Mouse (Mus musculus): Measurements from ENCODE around the gene Gm38392. TPM values are rescaled to one million over a fixed set of nuclear protein-coding genes. Genes with fewer than 3 reads are reported as not detected.

Gm38392 gene
- polyA plus RNA-seq, 1 experiment from 2014 or later: 2.9 TPM

DNA sequence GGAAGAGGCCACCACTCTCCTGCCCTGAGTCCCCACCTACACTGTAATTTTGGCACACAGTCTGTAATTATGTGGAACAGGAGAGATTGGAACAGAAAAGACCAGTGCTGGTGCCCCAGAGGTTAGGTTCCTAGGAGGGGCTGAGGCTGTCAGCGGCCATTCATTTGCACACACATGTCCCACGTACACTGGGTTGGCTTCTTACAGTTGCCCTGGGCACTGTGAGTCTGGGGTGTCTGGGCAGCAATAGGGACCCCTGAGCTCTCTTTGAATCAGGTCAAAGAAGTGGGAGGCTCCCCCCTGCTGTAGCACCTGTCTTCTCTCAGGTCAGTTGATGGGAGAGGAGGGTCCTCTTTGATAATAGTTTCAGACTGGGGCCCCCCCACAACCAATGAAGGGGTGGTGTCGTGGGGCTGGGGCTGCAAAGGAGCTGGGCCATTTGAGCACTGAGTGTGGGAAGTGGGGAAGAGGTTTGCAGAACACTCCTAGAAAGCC lies 78.7 kb downstream of the Gm38392 start:
- no peak overlapping the region for H3K9ac ChIP-seq
- H3K27me3 ChIP-seq: peaks cover 99% of the 10 kb centered on the region
- ATAC-seq (replicated peaks; ENCODE audit: low FRiP score): no peak
- H3K4me3 ChIP-seq (replicated peaks): no peak overlapping the region
- 0 out of 2 replicates have a peak, but pooled peaks cover 4% of the 10 kb centered on the region for H3K4me1 ChIP-seq
- H3K4me2 ChIP-seq: no peak overlapping the region
- H3K36me3 ChIP-seq: no peaks in the 10 kb centered on the region
- WGBS: 2% methylated on average over 3 of the region's 3 CpGs
- H3K9me3 ChIP-seq (replicated peaks): no peaks in the 10 kb centered on the region
- H3K27ac ChIP-seq: no peak overlapping the region

DNA sequence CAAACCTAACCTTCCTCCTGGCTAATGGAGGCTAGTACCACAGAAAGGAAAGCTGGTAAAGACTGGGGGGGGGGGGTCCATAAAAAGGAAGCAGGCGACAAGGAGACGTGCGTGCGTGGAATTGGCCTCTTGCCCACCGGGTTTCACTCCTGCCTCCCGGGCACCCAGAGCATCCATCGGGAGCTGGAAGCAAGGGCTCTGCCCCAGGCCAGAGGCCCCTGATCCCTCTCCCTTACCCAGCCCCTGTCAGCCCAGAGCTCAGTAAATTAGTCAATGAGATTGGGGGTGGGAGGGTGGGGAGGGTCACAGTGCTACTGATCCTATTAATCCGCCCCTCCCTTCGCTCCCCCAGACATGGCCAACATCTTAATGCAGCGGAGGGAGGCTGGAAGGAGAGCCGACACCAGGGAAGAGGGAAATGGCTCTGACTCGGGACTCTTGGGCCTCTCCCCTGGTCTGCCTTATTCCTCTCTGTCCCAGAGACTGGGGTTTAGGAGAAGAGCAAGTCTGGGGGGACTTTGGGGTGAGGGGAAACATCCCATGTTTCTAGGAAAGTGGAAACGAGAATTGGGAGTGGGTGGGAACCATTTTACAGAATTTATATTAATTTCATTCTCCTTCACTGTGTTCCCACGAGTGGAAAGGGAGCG lies 79.4 kb downstream of the Gm38392 start:
- H3K27me3 ChIP-seq: peaks cover 100% of the 10 kb centered on the region
- ATAC-seq (replicated peaks; ENCODE audit: low FRiP score): no peak
- no peaks in the 10 kb centered on the region for H3K36me3 ChIP-seq
- H3K4me2 ChIP-seq: no peak overlapping the region
- H3K4me3 ChIP-seq (replicated peaks): no peak overlapping the region
- no peak overlapping the region for H3K9ac ChIP-seq
- H3K27ac ChIP-seq: no peak overlapping the region
- under 1% methylated on average over 15 of the region's 15 CpGs for WGBS
- 0 out of 2 replicates have a peak, but pooled peaks cover 4% of the 10 kb centered on the region for H3K4me1 ChIP-seq
- H3K9me3 ChIP-seq (replicated peaks): no peaks in the 10 kb centered on the region

DNA sequence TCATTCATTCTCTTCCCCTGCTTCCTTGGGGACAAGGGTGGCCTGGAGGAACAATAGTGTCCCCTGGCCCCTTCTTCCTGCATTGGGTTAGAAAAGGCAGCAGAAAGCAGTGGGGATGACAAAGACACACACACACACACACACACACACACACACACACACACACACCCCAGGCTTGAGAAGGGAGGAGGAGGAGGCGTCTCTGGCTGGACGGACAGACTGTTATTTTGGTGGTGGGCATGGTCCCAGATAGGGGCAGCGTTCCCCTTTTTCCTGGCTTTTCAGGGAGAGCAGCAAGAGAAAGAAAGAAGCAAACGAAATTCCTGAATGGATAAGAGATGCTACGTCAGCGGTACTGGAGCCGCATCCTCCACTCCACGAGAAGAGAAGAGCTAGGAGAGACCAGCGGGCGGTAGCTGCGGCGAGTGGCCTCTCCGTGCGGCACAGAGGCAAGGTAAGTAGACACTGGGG lies 80.1 kb downstream of the Gm38392 start:
- Histone ChIP-seq H3K27me3 (peaks cover 100% of the 10 kb centered on the region), H3K9ac (no peak overlapping the region), H3K4me3 (replicated peaks) (no peak overlapping the region), H3K4me1 (0 out of 2 replicates have a peak, but pooled peaks cover 4% of the 10 kb centered on the region), H3K4me2 (no peak overlapping the region), H3K27ac (no peak overlapping the region), H3K36me3 (no peaks in the 10 kb centered on the region), H3K9me3 (replicated peaks) (no peaks in the 10 kb centered on the region)
- 2% methylated on average over 14 of the region's 14 CpGs for WGBS
- ATAC-seq (replicated peaks; ENCODE audit: low FRiP score): no peak

DNA sequence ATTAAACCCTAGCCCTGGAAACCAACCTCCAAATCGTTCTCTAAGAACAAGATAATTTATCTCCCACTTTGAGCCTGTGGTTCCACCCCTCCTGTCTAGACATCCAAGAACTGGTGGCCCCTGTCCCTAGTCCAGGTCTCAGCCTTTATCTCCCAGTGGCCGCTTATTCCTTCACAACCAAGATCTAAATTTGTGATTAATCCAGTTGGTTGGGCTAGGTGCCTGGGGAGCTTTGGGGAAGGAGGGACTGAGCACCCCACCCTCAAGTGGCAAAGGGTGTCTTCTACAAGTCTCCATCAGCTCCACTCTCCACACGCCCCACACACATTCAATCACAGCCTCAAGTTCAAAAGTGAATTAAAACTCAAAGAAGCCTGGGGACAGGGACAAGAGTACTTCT lies 80.5 kb downstream of the Gm38392 start:
- ATAC-seq (replicated peaks; ENCODE audit: low FRiP score): no peak
- peaks cover 100% of the 10 kb centered on the region for H3K27me3 ChIP-seq
- H3K4me2 ChIP-seq: no peak overlapping the region
- H3K9ac ChIP-seq: no peak overlapping the region
- no peaks in the 10 kb centered on the region for H3K9me3 ChIP-seq (replicated peaks)
- H3K4me3 ChIP-seq (replicated peaks): no peak overlapping the region
- 5% methylated on average over 3 of the region's 3 CpGs for WGBS
- no peak overlapping the region for H3K27ac ChIP-seq
- H3K36me3 ChIP-seq: no peaks in the 10 kb centered on the region
- 0 out of 2 replicates have a peak, but pooled peaks cover 4% of the 10 kb centered on the region for H3K4me1 ChIP-seq

DNA sequence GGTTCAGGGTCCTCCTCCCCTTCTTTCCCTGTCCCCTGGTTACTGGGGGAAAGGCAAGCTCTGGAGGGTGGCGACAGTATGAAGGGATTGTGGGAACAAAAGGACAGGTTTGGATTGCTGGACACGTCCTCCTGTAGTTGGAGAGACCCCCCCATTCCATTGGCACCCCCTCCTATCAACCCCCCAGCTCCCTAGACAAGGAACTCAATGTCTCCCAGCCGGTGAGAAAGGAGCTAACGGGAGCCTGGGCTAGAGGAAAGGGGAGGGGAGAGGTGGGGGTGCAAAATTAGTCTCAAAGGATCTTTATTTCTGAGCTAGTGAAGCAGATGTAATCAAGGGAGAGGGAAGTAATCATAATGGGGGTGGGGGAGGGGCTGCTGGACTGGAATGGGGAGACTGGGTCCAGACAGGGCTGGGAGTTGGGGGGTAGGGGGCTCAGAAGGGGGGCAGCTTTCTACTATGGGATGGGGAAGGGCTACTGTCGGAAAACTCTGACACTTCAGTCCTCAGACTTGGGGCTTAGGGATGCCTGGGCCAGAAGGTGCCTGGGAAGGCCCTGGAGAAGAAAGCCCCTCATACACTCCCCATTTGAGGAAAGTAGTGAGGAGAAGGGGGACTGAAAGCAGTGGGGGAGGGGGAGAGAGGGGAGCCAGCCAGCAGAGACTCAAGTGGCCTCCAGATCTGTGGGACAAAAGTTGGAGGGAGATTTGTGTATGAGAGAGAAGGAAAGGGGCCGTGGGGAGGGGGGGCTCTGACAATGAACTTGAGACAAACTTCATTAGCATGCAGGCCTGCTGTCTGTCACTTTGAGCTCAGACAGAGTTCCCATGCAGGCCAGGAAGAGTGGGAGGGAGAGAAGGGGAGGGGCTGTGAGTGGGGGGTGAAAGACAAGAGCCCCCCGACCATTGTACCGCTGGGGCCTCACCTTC lies 81.2 kb downstream of the Gm38392 start:
- 3% methylated on average over 8 of the region's 8 CpGs for WGBS
- Histone ChIP-seq H3K4me1 (peaks cover 8% of the 10 kb centered on the region), H3K4me3 (replicated peaks) (no peak overlapping the region), H3K4me2 (no peak overlapping the region), H3K9ac (no peak overlapping the region), H3K27ac (no peak overlapping the region), H3K36me3 (no peaks in the 10 kb centered on the region), H3K27me3 (peaks cover 100% of the 10 kb centered on the region), H3K9me3 (replicated peaks) (no peaks in the 10 kb centered on the region)
- no peak for ATAC-seq (replicated peaks; ENCODE audit: low FRiP score)

DNA sequence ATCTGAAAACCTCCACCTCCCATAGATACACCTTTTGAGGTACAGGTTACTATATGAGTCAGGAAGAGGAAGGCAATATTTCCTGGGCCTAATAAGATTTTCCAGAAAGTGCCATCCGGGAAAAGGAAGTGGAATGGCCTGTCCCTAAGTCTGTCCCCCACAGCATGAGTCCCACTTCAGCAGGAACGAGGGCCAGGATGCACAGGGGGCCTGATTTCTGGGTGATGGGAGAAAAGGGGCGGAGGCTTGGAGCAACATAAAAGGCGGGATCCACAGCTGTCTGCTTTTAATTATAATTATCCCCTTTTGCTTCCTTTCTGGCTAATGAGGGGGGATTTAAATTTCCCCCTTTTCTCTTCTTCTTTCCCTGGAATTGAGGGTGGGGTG lies 81.8 kb downstream of the Gm38392 start:
- Histone ChIP-seq H3K9me3 (replicated peaks) (no peaks in the 10 kb centered on the region), H3K27me3 (peaks cover 100% of the 10 kb centered on the region), H3K36me3 (no peaks in the 10 kb centered on the region), H3K4me1 (peaks cover 14% of the 10 kb centered on the region), H3K27ac (no peak overlapping the region), H3K9ac (no peak overlapping the region), H3K4me3 (replicated peaks) (no peak overlapping the region), H3K4me2 (no peak overlapping the region)
- WGBS: 3% methylated on average over 4 of the region's 4 CpGs
- no peak for ATAC-seq (replicated peaks; ENCODE audit: low FRiP score)

DNA sequence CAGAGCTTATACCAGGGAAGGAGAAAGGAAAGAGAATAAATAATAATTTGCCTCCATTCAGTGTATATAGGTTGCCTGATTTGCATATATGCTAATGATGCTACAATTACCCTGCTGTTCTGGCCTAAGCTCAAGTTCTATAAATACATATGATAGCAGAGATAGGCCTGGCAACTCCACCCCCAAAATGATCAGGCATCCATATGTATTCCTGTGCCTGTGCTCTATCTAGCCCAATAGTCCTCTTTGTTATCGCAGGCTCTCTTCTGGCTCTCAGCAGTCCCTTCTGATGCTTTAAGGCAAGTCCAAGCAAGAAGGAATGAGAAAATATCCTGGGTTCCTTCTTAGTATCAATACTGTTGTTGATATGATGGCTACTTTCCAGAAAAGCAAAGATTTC lies 82.3 kb downstream of the Gm38392 start:
- H3K27me3 ChIP-seq: peaks cover 100% of the 10 kb centered on the region
- no peak overlapping the region for H3K9ac ChIP-seq
- no peak for ATAC-seq (replicated peaks; ENCODE audit: low FRiP score)
- H3K4me3 ChIP-seq (replicated peaks): no peak overlapping the region
- no peaks in the 10 kb centered on the region for H3K36me3 ChIP-seq
- no peaks in the 10 kb centered on the region for H3K9me3 ChIP-seq (replicated peaks)
- no peak overlapping the region for H3K27ac ChIP-seq
- 17% methylated on average over 1 of the region's 1 CpGs for WGBS
- no peak overlapping the region for H3K4me2 ChIP-seq
- H3K4me1 ChIP-seq: peaks cover 15% of the 10 kb centered on the region

DNA sequence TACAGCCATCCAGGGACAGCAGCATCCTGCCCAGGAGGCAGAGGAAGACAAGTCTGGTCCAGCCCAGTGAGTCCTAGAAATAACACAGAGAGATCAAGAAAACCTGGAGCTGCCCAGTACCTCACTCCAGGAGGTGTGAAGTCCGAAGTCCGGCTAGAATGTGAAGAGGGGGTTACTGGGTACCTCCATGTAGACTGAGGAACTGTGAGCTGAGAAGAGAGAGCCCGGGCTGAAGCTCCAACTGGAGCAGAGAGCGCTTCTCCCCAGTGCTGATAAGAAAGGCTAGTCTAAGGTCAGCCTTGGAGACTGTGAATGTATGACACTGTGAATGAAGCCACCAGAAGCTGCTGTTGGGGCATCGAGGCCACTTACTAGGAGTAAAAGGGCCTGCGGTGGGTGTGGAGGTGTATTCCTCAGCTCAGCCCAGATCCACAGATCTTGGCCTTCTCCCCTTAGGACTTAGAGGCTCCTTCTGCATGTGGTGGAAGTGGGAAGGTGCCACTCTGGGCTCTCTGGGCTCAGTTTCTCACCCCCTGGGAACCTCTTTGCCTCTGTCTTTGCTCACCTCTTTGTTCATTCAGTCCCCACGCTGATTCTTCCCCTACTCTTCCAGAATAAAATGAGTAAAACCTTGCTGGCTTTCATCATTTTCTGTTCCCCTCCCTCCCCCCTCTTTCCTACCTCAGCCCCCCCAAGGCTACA lies 82.9 kb downstream of the Gm38392 start:
- no peak overlapping the region for H3K27ac ChIP-seq
- 1% methylated on average over 7 of the region's 7 CpGs for WGBS
- no peak overlapping the region for H3K4me2 ChIP-seq
- no peak overlapping the region for H3K4me3 ChIP-seq (replicated peaks)
- no peaks in the 10 kb centered on the region for H3K9me3 ChIP-seq (replicated peaks)
- H3K9ac ChIP-seq: no peak overlapping the region
- no peaks in the 10 kb centered on the region for H3K36me3 ChIP-seq
- ATAC-seq (replicated peaks; ENCODE audit: low FRiP score): no peak
- H3K4me1 ChIP-seq: peaks cover 15% of the 10 kb centered on the region
- peaks cover 100% of the 10 kb centered on the region for H3K27me3 ChIP-seq

DNA sequence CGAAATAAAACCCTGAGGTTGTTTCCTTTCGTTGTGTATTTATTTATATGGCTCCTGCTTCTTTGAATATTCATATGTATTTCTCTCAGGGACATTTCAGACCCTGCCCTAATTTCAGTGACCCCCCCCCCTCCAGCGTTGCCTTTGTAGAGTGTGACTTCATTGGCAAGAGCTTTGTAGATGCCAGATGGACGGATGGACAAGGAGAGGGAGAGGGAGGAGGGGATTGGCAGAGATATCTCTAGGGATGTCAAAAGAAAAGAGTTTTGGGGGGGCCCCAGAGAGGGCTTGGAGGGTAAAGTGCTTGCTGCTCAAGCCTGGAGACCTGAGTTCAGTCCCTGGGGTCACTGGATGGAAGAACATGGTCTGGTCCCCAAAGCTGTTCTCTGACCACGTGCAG lies 83.6 kb downstream of the Gm38392 start:
- H3K4me3 ChIP-seq (replicated peaks): no peak overlapping the region
- peaks cover 100% of the 10 kb centered on the region for H3K27me3 ChIP-seq
- no peaks in the 10 kb centered on the region for H3K36me3 ChIP-seq
- no peak overlapping the region for H3K27ac ChIP-seq
- H3K9ac ChIP-seq: no peak overlapping the region
- peaks cover 15% of the 10 kb centered on the region for H3K4me1 ChIP-seq
- no peaks in the 10 kb centered on the region for H3K9me3 ChIP-seq (replicated peaks)
- 13% methylated on average over 5 of the region's 5 CpGs for WGBS
- no peak overlapping the region for H3K4me2 ChIP-seq
- no peak for ATAC-seq (replicated peaks; ENCODE audit: low FRiP score)

DNA sequence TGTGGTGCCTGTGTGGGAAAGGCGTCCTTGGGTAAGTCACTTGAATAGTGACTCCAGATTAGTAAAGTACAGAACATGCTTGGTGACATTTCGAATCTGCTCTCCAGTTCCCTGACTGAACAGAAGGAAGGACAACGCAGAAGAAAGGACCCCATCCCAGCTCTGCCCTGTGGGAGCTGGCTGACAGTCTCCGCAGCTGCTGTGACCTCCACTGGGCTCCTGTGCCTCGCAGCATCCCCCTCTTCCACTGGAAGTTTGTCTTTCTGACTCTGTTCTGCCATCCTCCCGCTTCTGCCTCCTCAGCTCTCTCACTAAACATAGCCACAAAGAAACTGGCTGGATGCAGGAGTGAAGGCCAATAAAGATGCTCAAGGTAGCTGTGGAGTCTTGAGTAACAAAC lies 84.0 kb downstream of the Gm38392 start:
- Histone ChIP-seq H3K9me3 (replicated peaks) (no peaks in the 10 kb centered on the region), H3K27me3 (peaks cover 100% of the 10 kb centered on the region), H3K36me3 (no peaks in the 10 kb centered on the region), H3K9ac (no peak overlapping the region), H3K4me3 (replicated peaks) (no peak overlapping the region), H3K4me1 (peaks cover 15% of the 10 kb centered on the region), H3K27ac (no peak overlapping the region), H3K4me2 (no peak overlapping the region)
- ATAC-seq (replicated peaks; ENCODE audit: low FRiP score): no peak
- 4% methylated on average over 6 of the region's 6 CpGs for WGBS

DNA sequence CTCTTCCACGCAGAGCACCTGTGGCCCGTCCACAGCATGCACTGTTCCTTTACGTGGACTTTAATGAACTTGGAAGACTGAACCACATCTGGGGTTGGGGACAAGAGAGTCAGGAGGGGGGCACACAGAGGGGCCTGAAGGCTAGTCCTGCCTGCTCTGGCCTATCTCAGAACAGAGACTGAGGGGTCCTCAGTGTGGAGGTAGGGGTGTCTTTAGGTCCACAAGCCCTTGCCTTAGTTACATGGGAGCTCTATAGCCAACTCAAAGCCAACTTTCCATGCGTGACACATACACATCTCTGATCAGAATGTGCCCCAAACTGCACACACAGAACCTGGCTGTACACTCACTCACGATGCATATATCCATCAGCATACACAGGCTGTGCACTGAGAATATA lies 85.4 kb downstream of the Gm38392 start:
- WGBS: 14% methylated on average over 5 of the region's 5 CpGs
- Histone ChIP-seq H3K4me2 (no peak overlapping the region), H3K27ac (no peak overlapping the region), H3K9ac (no peak overlapping the region), H3K27me3 (peaks cover 100% of the 10 kb centered on the region), H3K9me3 (replicated peaks) (no peaks in the 10 kb centered on the region), H3K4me3 (replicated peaks) (no peak overlapping the region), H3K36me3 (no peaks in the 10 kb centered on the region), H3K4me1 (peaks cover 11% of the 10 kb centered on the region)
- no peak for ATAC-seq (replicated peaks; ENCODE audit: low FRiP score)

DNA sequence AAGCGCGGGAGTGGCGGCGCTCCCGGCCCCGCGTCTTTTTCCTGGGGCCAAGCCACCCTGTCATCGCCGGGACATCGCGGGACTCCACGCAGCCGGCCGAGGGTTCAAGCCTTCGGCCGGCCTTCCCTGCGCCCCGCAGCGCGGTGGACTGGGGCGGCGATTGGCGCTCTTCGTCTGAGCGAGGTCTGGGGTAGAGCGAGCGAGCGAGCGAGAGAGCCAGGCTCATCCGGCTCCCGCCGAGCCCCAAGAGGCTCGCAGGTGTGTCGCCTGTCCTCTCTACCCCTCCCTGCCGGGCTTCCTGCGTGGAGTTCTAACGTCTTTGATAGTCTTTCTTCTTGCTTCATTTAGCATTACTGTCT lies 86.1 kb downstream of the Gm38392 start:
- peak overlapping the region; percentile 53 for H3K4me2 ChIP-seq
- no peaks in the 10 kb centered on the region for H3K9me3 ChIP-seq (replicated peaks)
- H3K9ac ChIP-seq: 0 out of 2 replicates have a peak overlapping the region, but pooled peaks have one; percentile 3
- H3K27ac ChIP-seq: no peak overlapping the region
- peaks cover 11% of the 10 kb centered on the region for H3K4me1 ChIP-seq
- WGBS: 1% methylated on average over 36 of the region's 37 CpGs
- ATAC-seq (replicated peaks; ENCODE audit: low FRiP score): no peak
- no peaks in the 10 kb centered on the region for H3K36me3 ChIP-seq
- peak overlapping the region; percentile 35 for H3K4me3 ChIP-seq (replicated peaks)
- peaks cover 99% of the 10 kb centered on the region for H3K27me3 ChIP-seq
